Mouse (Mus musculus): ENCODE measurements around the gene Tnnc1.

- TF ChIP-seq CTCF (IDR thresholded peaks at IDR 0.05): no peak
- TF ChIP-seq EP300 (IDR thresholded peaks at IDR 0.05): no peak
Observed at GRCm38 (mm10) chr14:31252091-31252490, 44.0 kb downstream of the Tnnc1 start.

All from lung, postnatal 0 days (tissue).